Comparison of ENCODE assay signal across 10 mouse cellular contexts in genomic region chr11:23846016-23846815, GRCm38 (mm10). TPM values are rescaled to one million over a fixed set of nuclear protein-coding genes. Genes with fewer than 3 reads are reported as not detected.
DNase-seq lines count a peak whose midpoint lies in the region; ATAC-seq and TF ChIP-seq lines count a peak whose summit lies in the region.
"Had no signal": no experiment of that assay in that cellular context is flagged by ENCODE, and none has a peak within 500 bp of the region (broad histone marks: within the 10 kb centered on the region; RNA-seq: fewer than 3 reads in every experiment).

No protein-coding gene starts in this region.

- no peaks in the 10 kb centered on the region for H3K27me3 ChIP-seq in lung, embryonic 14.5 days (ENCODE audit: insufficient read depth, low read length)
- no peaks in the 10 kb centered on the region for H3K27me3 ChIP-seq in thymus, adult 2 months (ENCODE audit: control insufficient read depth, insufficient read depth, low read length)
- H3K27me3 ChIP-seq in hindbrain, embryonic 16.5 days (replicated peaks; ENCODE audit: control insufficient read depth, insufficient read depth, low read length) = no peaks in the 10 kb centered on the region
- no peaks in the 10 kb centered on the region for H3K27me3 ChIP-seq in hindbrain, embryonic 10.5 days (ENCODE audit: insufficient read depth, poor library complexity, severe bottlenecking)
- H3K27me3 ChIP-seq: intestine, embryonic 15.5 days; lung, embryonic 15.5 days had no signal

- H3K9ac ChIP-seq in lung, embryonic 14.5 days = no peak overlapping the region
- no peak overlapping the region for H3K9ac ChIP-seq in hindbrain, embryonic 16.5 days (ENCODE audit: low read depth, low read length)
- H3K9ac ChIP-seq: intestine, embryonic 15.5 days; lung, embryonic 15.5 days had no signal

- 52% methylated on average over 22 of the region's 22 CpGs for WGBS in lung, embryonic 14.5 days
- WGBS in thymus, adult 2 months = 8% methylated on average over 22 of the region's 22 CpGs
- 75% methylated on average over 22 of the region's 22 CpGs for WGBS in hindbrain, embryonic 16.5 days
- 67% methylated on average over 22 of the region's 22 CpGs for WGBS in hindbrain, embryonic 10.5 days

- no peak overlapping the region for H3K4me2 ChIP-seq in lung, embryonic 14.5 days
- no peak overlapping the region for H3K4me2 ChIP-seq in hindbrain, embryonic 16.5 days (ENCODE audit: low read length)
- H3K4me2 ChIP-seq: intestine, embryonic 15.5 days; lung, embryonic 15.5 days had no signal

- no peak for TF ChIP-seq CTCF in lung, embryonic 14.5 days (IDR thresholded peaks at IDR 0.05; ENCODE audit: low read depth)
- TF ChIP-seq CTCF in thymus, adult 2 months (IDR thresholded peaks at IDR 0.05; ENCODE audit: borderline replicate concordance, control insufficient read depth, extremely low read depth, insufficient read depth, low read length, poor library complexity) = 0 out of 2 replicates have a peak, but pooled peaks have one; percentile 16

- peak; percentile 24 to 25 for DNase-seq in lung, adult 18-20 months
- DNase-seq in lung, postnatal 14 days = no peak
- DNase-seq in lung, embryonic 14.5 days = no peak
- peak; percentile 81 for DNase-seq in thymus, adult 2 months
- no peak for DNase-seq in hindbrain, embryonic 10.5 days (ENCODE audit: low spot score)
- no peak for DNase-seq in yolk sac, embryonic 10.5 days (ENCODE audit: low spot score)

- no peaks in the 10 kb centered on the region for H3K4me1 ChIP-seq in lung, embryonic 14.5 days (ENCODE audit: insufficient read depth)
- H3K4me1 ChIP-seq in thymus, adult 2 months (replicated peaks; ENCODE audit: control insufficient read depth, insufficient read depth, low read length) = peaks cover 31% of the 10 kb centered on the region
- no peaks in the 10 kb centered on the region for H3K4me1 ChIP-seq in hindbrain, embryonic 16.5 days (ENCODE audit: control insufficient read depth, insufficient read depth, low read depth, low read length)
- H3K4me1 ChIP-seq in hindbrain, embryonic 10.5 days (replicated peaks) = peaks cover 9% of the 10 kb centered on the region; the same call in 1 of the 2 replicates
- H3K4me1 ChIP-seq: intestine, embryonic 15.5 days; lung, embryonic 15.5 days had no signal

- no peak for TF ChIP-seq POLR2A in thymus, adult 2 months (IDR thresholded peaks at IDR 0.05; ENCODE audit: control insufficient read depth, extremely low read depth, insufficient read depth, low read length, poor library complexity)

- no peak overlapping the region for H3K27ac ChIP-seq in lung, embryonic 14.5 days (ENCODE audit: low read depth)
- H3K27ac ChIP-seq in thymus, adult 2 months (ENCODE audit: control insufficient read depth, insufficient read depth, low read length) = peak overlapping the region; percentile 98
- H3K27ac ChIP-seq in hindbrain, embryonic 16.5 days (ENCODE audit: low read depth, low read length) = no peak overlapping the region
- H3K27ac ChIP-seq in hindbrain, embryonic 10.5 days = no peak overlapping the region
- H3K27ac ChIP-seq: intestine, embryonic 15.5 days; lung, embryonic 15.5 days had no signal

- H3K9me3 ChIP-seq in lung, embryonic 14.5 days (ENCODE audit: low read depth, low read length) = no peaks in the 10 kb centered on the region
- no peaks in the 10 kb centered on the region for H3K9me3 ChIP-seq in hindbrain, embryonic 16.5 days (ENCODE audit: control insufficient read depth, low read length)
- no peaks in the 10 kb centered on the region for H3K9me3 ChIP-seq in hindbrain, embryonic 10.5 days
- H3K9me3 ChIP-seq: intestine, embryonic 15.5 days; lung, embryonic 15.5 days had no signal

- no peak overlapping the region for H3K4me3 ChIP-seq in lung, embryonic 14.5 days (ENCODE audit: low read depth, low read length)
- peak overlapping the region; percentile 31 for H3K4me3 ChIP-seq in thymus, adult 2 months (ENCODE audit: control insufficient read depth, insufficient read depth, low read length)
- no peak overlapping the region for H3K4me3 ChIP-seq in hindbrain, embryonic 16.5 days (ENCODE audit: low read length)
- H3K4me3 ChIP-seq in hindbrain, embryonic 10.5 days = no peak overlapping the region
- H3K4me3 ChIP-seq: intestine, embryonic 15.5 days; lung, embryonic 15.5 days had no signal

- no peaks in the 10 kb centered on the region for H3K36me3 ChIP-seq in lung, embryonic 14.5 days (ENCODE audit: insufficient read depth)
- H3K36me3 ChIP-seq in thymus, adult 2 months (ENCODE audit: control insufficient read depth, insufficient read depth, low read length) = no peaks in the 10 kb centered on the region
- no peaks in the 10 kb centered on the region for H3K36me3 ChIP-seq in hindbrain, embryonic 16.5 days (ENCODE audit: control insufficient read depth, insufficient read depth, low read length)
- H3K36me3 ChIP-seq in hindbrain, embryonic 10.5 days = no peaks in the 10 kb centered on the region
- H3K36me3 ChIP-seq: intestine, embryonic 15.5 days; lung, embryonic 15.5 days had no signal

- ATAC-seq in common myeloid progenitor, adult 5-6 weeks (replicated peaks; ENCODE audit: low read depth, poor library complexity, severe bottlenecking) = peak; percentile 88
- ATAC-seq in lung, embryonic 14.5 days (ENCODE audit: insufficient read depth) = 0 out of 2 replicates have a peak, but pooled peaks have one; percentile 14
- ATAC-seq in hindbrain, embryonic 16.5 days = no peak
- ATAC-seq: intestine, embryonic 15.5 days had no signal

RNA-seq across cellular contexts. Expression of gene Papolg, which starts 48.8 kb away (rescaled TPM):
- 20.8 and 26.6 TPM in 2 replicates for total RNA-seq in common myeloid progenitor, adult 5-6 weeks (2017)
- polyA plus RNA-seq in lung, embryonic 14.5 days (2014; fragmentation: Nextera tagmentation; extraction: Ambion mirVana) = 14.8 and 15.8 TPM in 2 replicates
- polyA plus RNA-seq in thymus, adult 2 months (2012; rRNA removed) = 10.4 and 11.9 TPM in 2 replicates
- polyA plus RNA-seq in hindbrain, embryonic 16.5 days (2015; fragmentation: Nextera tagmentation; extraction: Ambion mirVana) = 15.9 and 18.6 TPM in 2 replicates
- polyA plus RNA-seq in hindbrain, embryonic 10.5 days (2016; fragmentation: Nextera tagmentation; extraction: Ambion mirVana) = 17.2 and 17.5 TPM in 2 replicates

Comparison
In these comparisons a context has a peak if more than half of its experiments do, and no peak if none do; other contexts are left out.
1. DNase-seq: peak in lung, adult 18-20 months (2 of 2) and thymus, adult 2 months (single experiment); none in lung, postnatal 14 days (single experiment), lung, embryonic 14.5 days (single experiment), hindbrain, embryonic 10.5 days (single experiment) and yolk sac, embryonic 10.5 days (single experiment).